Mouse (Mus musculus): Measurements from ENCODE around the gene 9430038I01Rik. TPM values are rescaled to one million over a fixed set of nuclear protein-coding genes. Genes with fewer than 3 reads are reported as not detected.

The 9430038I01Rik gene
- polyA plus RNA-seq, 1 experiment: 4.9 TPM

DNA sequence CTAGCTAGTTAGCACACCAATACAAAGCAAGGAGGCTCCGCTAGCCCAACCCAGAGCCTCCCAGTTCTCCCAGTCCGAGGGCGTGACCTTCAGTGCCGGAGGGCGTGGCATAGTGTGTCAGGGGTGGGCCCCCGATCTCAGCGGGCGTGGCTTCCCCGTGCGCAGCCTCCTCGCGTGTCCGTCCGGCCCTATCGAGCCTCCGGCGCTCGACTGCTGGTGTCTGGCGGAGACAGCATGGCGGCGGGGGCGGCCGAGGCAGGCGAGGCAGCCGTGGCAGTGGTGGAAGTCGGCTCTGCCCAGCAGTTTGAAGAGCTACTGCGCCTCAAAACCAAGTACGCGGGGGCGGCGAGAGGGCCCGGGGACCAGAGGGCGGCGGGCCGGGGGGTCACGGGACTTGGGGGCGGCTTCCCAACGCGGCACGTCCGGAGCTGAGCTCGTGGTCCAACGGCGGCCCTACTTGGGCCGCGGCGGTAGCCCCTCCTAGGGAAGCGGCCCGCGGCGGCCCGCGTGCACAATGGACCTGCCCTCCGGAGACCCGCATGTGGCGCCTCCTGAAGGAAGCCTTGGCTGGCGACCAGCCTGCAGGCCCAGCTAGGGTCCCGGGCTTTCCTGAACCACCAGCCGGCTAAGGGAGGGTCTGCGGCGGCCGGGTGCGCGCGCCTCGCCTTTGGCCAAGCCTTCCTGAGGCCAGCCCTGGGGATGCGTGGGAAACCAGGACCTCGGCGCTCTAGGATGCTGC lies 27.0 kb upstream of the 9430038I01Rik start, which contains the start of gene Glrx3:
Gene Glrx3, plus strand, starts transcription at position 175 of the 739 bp plus-strand sequence.
- Histone ChIP-seq H3K27me3 (ENCODE audit: control insufficient read depth, insufficient read depth, insufficient read length) (no peaks in the 10 kb centered on the region), H3K4me2 (ENCODE audit: low read depth) (peak within 1 kb of the TSS; percentile 90), H3K36me3 (ENCODE audit: control insufficient read depth, insufficient read depth) (peaks cover 3% of the 10 kb centered on the region), H3K79me2 (ENCODE audit: control insufficient read depth, insufficient read depth) (peaks cover 46% of the 10 kb centered on the region), H3ac (ENCODE audit: control insufficient read depth, insufficient read length) (peak within 1 kb of the TSS; percentile 67), H3K4me3 (peak within 1 kb of the TSS; percentile 68)
- TF ChIP-seq REST (IDR thresholded peaks at IDR 0.05; ENCODE audit: insufficient read depth, insufficient read length): no peak
- TF ChIP-seq MAX (IDR thresholded peaks at IDR 0.05; ENCODE audit: low read depth): no peak
- no peak for TF ChIP-seq MYOD1 (IDR thresholded peaks at IDR 0.05; ENCODE audit: control insufficient read depth in 1 of 3, insufficient read length in 2 of 3, low read depth in 2 of 3)
- no peak for TF ChIP-seq USF1 (IDR thresholded peaks at IDR 0.05; ENCODE audit: low read depth)
- no peak for TF ChIP-seq TCF3 (IDR thresholded peaks at IDR 0.05; ENCODE audit: insufficient read length, low read depth)
- peak; percentile 41 for TF ChIP-seq SRF (IDR thresholded peaks at IDR 0.05; ENCODE audit: control insufficient read depth, insufficient read length, low read depth)
- no peak for TF ChIP-seq CEBPB (IDR thresholded peaks at IDR 0.05; ENCODE audit: insufficient read depth, poor library complexity, severe bottlenecking)
- no peak for TF ChIP-seq E2F4 (IDR thresholded peaks at IDR 0.05; ENCODE audit: insufficient read depth)
- TF ChIP-seq POLR2AphosphoS2 (IDR thresholded peaks at IDR 0.05; ENCODE audit: insufficient read length, low read depth): peak; percentile 75
- TF ChIP-seq POLR2A (IDR thresholded peaks at IDR 0.05; ENCODE audit: insufficient read length, low read depth): peak; percentile 84
- TF ChIP-seq TCF12 (IDR thresholded peaks at IDR 0.05; ENCODE audit: insufficient read depth, poor library complexity, severe bottlenecking): no peak
- peak in 1 of 3 experiments; percentile 21 for TF ChIP-seq MYOG (IDR thresholded peaks at IDR 0.05; ENCODE audit: control insufficient read depth in 1 of 3, insufficient read depth in 1 of 3, insufficient read length in 2 of 3, low read depth in 2 of 3)

GRCm38 (mm10) chr7:137436901-137437300 lies 26.3 kb upstream of the 9430038I01Rik start:
- no peaks in the 10 kb centered on the region for H3K27me3 ChIP-seq (ENCODE audit: control insufficient read depth, insufficient read depth, insufficient read length)
- peak overlapping the region; percentile 48 for H3K4me2 ChIP-seq (ENCODE audit: low read depth)
- peaks cover 3% of the 10 kb centered on the region for H3K36me3 ChIP-seq (ENCODE audit: control insufficient read depth, insufficient read depth)
- no peak overlapping the region for H3ac ChIP-seq (ENCODE audit: control insufficient read depth, insufficient read length)
- H3K4me3 ChIP-seq: peak overlapping the region; percentile 68
- TF ChIP-seq POLR2AphosphoS2 (IDR thresholded peaks at IDR 0.05; ENCODE audit: insufficient read length, low read depth) (no peak), POLR2A (IDR thresholded peaks at IDR 0.05; ENCODE audit: insufficient read length, low read depth) (no peak), USF1 (IDR thresholded peaks at IDR 0.05; ENCODE audit: low read depth) (no peak), TCF12 (IDR thresholded peaks at IDR 0.05; ENCODE audit: insufficient read depth, poor library complexity, severe bottlenecking) (no peak), MYOD1 (IDR thresholded peaks at IDR 0.05; ENCODE audit: control insufficient read depth in 1 of 3, insufficient read length in 2 of 3, low read depth in 2 of 3) (no peak), TCF3 (IDR thresholded peaks at IDR 0.05; ENCODE audit: insufficient read length, low read depth) (no peak), SRF (IDR thresholded peaks at IDR 0.05; ENCODE audit: control insufficient read depth, insufficient read length, low read depth) (no peak), MAX (IDR thresholded peaks at IDR 0.05; ENCODE audit: low read depth) (no peak), REST (IDR thresholded peaks at IDR 0.05; ENCODE audit: insufficient read depth, insufficient read length) (no peak), MYOG (IDR thresholded peaks at IDR 0.05; ENCODE audit: control insufficient read depth in 1 of 3, insufficient read depth in 1 of 3, insufficient read length in 2 of 3, low read depth in 2 of 3) (no peak), CEBPB (IDR thresholded peaks at IDR 0.05; ENCODE audit: insufficient read depth, poor library complexity, severe bottlenecking) (no peak), E2F4 (IDR thresholded peaks at IDR 0.05; ENCODE audit: insufficient read depth) (no peak)
- peaks cover 39% of the 10 kb centered on the region for H3K79me2 ChIP-seq (ENCODE audit: control insufficient read depth, insufficient read depth)

- peak overlapping the region; percentile 30 for H3K4me2 ChIP-seq (ENCODE audit: low read depth)
- TF ChIP-seq E2F4 (IDR thresholded peaks at IDR 0.05; ENCODE audit: insufficient read depth): no peak
- TF ChIP-seq MYOD1 (IDR thresholded peaks at IDR 0.05; ENCODE audit: control insufficient read depth in 1 of 3, insufficient read length in 2 of 3, low read depth in 2 of 3): peak in 1 of 3 experiments; percentile 43
- no peak overlapping the region for H3ac ChIP-seq (ENCODE audit: control insufficient read depth, insufficient read length)
- no peaks in the 10 kb centered on the region for H3K79me2 ChIP-seq (ENCODE audit: control insufficient read depth, insufficient read depth)
- H3K4me3 ChIP-seq: no peak overlapping the region
- no peaks in the 10 kb centered on the region for H3K27me3 ChIP-seq (ENCODE audit: control insufficient read depth, insufficient read depth, insufficient read length)
- H3K36me3 ChIP-seq (ENCODE audit: control insufficient read depth, insufficient read depth): no peaks in the 10 kb centered on the region
Measured at GRCm38 (mm10) chr7:137431769-137432603, 21.4 kb upstream of the 9430038I01Rik start.

GRCm38 (mm10) chr7:137426693-137427092 lies 16.1 kb upstream of the 9430038I01Rik start:
- Histone ChIP-seq H3ac (ENCODE audit: control insufficient read depth, insufficient read length) (no peak overlapping the region), H3K27me3 (ENCODE audit: control insufficient read depth, insufficient read depth, insufficient read length) (no peaks in the 10 kb centered on the region), H3K79me2 (ENCODE audit: control insufficient read depth, insufficient read depth) (no peaks in the 10 kb centered on the region), H3K4me2 (ENCODE audit: low read depth) (no peak overlapping the region), H3K4me3 (no peak overlapping the region), H3K36me3 (ENCODE audit: control insufficient read depth, insufficient read depth) (no peaks in the 10 kb centered on the region)
- TF ChIP-seq MYOD1 (IDR thresholded peaks at IDR 0.05; ENCODE audit: control insufficient read depth in 1 of 3, insufficient read length in 2 of 3, low read depth in 2 of 3) (no peak), USF1 (IDR thresholded peaks at IDR 0.05; ENCODE audit: low read depth) (no peak), E2F4 (IDR thresholded peaks at IDR 0.05; ENCODE audit: insufficient read depth) (no peak), POLR2AphosphoS2 (IDR thresholded peaks at IDR 0.05; ENCODE audit: insufficient read length, low read depth) (no peak), CEBPB (IDR thresholded peaks at IDR 0.05; ENCODE audit: insufficient read depth, poor library complexity, severe bottlenecking) (no peak), REST (IDR thresholded peaks at IDR 0.05; ENCODE audit: insufficient read depth, insufficient read length) (no peak), TCF3 (IDR thresholded peaks at IDR 0.05; ENCODE audit: insufficient read length, low read depth) (no peak), TCF12 (IDR thresholded peaks at IDR 0.05; ENCODE audit: insufficient read depth, poor library complexity, severe bottlenecking) (no peak), POLR2A (IDR thresholded peaks at IDR 0.05; ENCODE audit: insufficient read length, low read depth) (no peak), SRF (IDR thresholded peaks at IDR 0.05; ENCODE audit: control insufficient read depth, insufficient read length, low read depth) (no peak), MYOG (IDR thresholded peaks at IDR 0.05; ENCODE audit: control insufficient read depth in 1 of 3, insufficient read depth in 1 of 3, insufficient read length in 2 of 3, low read depth in 2 of 3) (no peak), MAX (IDR thresholded peaks at IDR 0.05; ENCODE audit: low read depth) (no peak)
